Mouse (Mus musculus) kidney, adult 18-20 months (tissue): ENCODE results near the gene Olfr656.
A peak's percentile ranks its signal among the peaks of the same experiment; 100 is the strongest.

ENCODE experiments used
- DNase-seq: peaks from one replicate; pipeline ENCODE4 v3.0.0; 2021

The Olfr656 gene

GRCm38 (mm10) chr7:104613655-104614054 lies at the start of gene Olfr656:
Gene Olfr656 (plus strand): TSS chr7:104613955.
- DNase-seq, result no peak

- DNase-seq, result no peak
These were observed 36.7 kb upstream of the Olfr656 start, which contains the start of gene Olfr653 for GRCm38 (mm10) chr7:104577014-104577413. Gene Olfr653 (plus strand): TSS chr7:104577314.

- DNase-seq, result no peak
These were observed 32.9 kb upstream of the Olfr656 start for GRCm38 (mm10) chr7:104580846-104581245.

GRCm38 (mm10) chr7:104581429-104581828 lies 32.3 kb upstream of the Olfr656 start:
- DNase-seq, result no peak

GRCm38 (mm10) chr7:104586725-104587124 lies 27.0 kb upstream of the Olfr656 start, which contains the start of gene Olfr654:
Gene Olfr654 (plus strand): TSS chr7:104587025.
- no peak for DNase-seq

GRCm38 (mm10) chr7:104588274-104588673 lies 25.5 kb upstream of the Olfr656 start:
- no peak for DNase-seq

GRCm38 (mm10) chr7:104601679-104602078 lies 12.1 kb upstream of the Olfr656 start, which contains the start of gene Olfr655:
Gene Olfr655 (minus strand): TSS chr7:104601779.
- no peak for DNase-seq

- DNase-seq, result peak; percentile 44
These were observed 10.6 kb upstream of the Olfr656 start for GRCm38 (mm10) chr7:104603173-104603572.

- no peak for DNase-seq
These were observed 9.0 kb upstream of the Olfr656 start for GRCm38 (mm10) chr7:104604727-104605126.

- no peak for DNase-seq
These were observed 10.7 kb downstream of the Olfr656 start, which contains the start of gene Olfr657 for GRCm38 (mm10) chr7:104624494-104624893. Gene Olfr657 (plus strand): TSS chr7:104624794.

GRCm38 (mm10) chr7:104646841-104647482 lies 33.2 kb downstream of the Olfr656 start, which contains the start of gene Olfr658:
Gene Olfr658 (minus strand): TSS chr7:104647305.
- peak; percentile 8 for DNase-seq

- no peak for DNase-seq
These were observed 52.7 kb downstream of the Olfr656 start, which contains the start of gene Olfr659 for GRCm38 (mm10) chr7:104666453-104666852. Gene Olfr659 (plus strand): TSS chr7:104666753.
